Mouse (Mus musculus): Measurements from ENCODE around the gene Ebf3. TPM values are rescaled to one million over a fixed set of nuclear protein-coding genes. Genes with fewer than 3 reads are reported as not detected.

Ebf3 gene
- polyA plus RNA-seq, 1 experiment from 2014 or later = 0.30 TPM

DNA sequence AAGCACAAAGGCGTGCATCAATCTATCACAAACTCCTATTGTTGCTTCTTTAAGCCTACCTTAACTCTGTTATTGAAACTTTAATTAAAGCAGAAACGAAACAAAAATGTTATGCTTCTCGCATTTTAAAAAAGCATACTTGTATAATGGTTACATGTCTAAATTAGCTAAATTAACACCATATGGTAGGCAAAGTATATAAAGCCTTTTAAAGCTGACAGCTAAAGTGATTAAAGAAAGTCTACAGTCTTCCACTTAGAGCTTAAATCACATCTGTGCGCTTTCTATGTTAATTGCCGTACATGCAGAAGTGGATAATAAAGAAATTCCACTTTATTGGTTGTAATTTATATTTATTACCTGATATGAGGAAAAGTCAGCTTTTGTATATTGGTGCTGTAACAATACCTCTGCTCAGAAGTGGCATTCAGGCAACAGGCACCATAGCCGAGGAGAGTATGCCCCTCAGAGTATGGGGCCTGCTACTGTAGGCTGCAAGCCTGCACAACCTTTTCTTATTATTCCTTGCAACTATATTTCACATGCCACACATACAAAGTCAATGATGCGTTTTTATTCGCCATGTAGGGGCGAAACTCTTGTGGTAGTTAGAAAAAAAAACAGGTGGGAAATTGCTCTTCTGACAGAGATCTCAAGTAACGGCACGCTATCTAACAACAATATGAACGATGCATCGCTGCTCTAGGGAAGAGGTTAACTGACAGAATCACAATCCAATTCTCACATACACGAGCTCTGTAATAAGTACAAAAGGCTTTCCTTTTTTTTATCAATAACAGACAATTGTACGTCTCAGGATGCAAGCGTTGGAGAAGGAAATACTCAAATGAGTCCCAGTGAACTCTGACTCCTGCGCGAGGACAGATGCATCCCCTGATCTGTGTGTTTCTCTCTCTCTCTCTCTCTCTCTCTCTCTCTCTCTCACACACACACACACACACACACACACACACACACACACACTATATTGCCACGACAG lies 5.9 kb downstream of the Ebf3 start:
- H3K36me3 ChIP-seq (ENCODE audit: insufficient read depth, low read length) = no peaks in the 10 kb centered on the region
- H3K27me3 ChIP-seq (ENCODE audit: insufficient read depth, low read length) = peaks cover 69% of the 10 kb centered on the region
- no peak for ATAC-seq (replicated peaks; ENCODE audit: low FRiP score, low read depth)
- no peak overlapping the region for H3K9ac ChIP-seq (ENCODE audit: low read depth, low read length)
- DNase-seq (ENCODE audit: low spot score) = no peak
- H3K4me2 ChIP-seq (ENCODE audit: low read length) = no peak overlapping the region
- H3K4me1 ChIP-seq (replicated peaks; ENCODE audit: insufficient read depth, low read length) = peaks cover 20% of the 10 kb centered on the region
- TF ChIP-seq CTCF (IDR thresholded peaks at IDR 0.05; ENCODE audit: low read depth) = peak; percentile 47
- H3K4me3 ChIP-seq (replicated peaks; ENCODE audit: low read depth, low read length) = no peak overlapping the region
- no peaks in the 10 kb centered on the region for H3K9me3 ChIP-seq (replicated peaks; ENCODE audit: low read length)
- WGBS = 42% methylated on average over 19 of the region's 19 CpGs
- H3K27ac ChIP-seq = no peak overlapping the region

DNA sequence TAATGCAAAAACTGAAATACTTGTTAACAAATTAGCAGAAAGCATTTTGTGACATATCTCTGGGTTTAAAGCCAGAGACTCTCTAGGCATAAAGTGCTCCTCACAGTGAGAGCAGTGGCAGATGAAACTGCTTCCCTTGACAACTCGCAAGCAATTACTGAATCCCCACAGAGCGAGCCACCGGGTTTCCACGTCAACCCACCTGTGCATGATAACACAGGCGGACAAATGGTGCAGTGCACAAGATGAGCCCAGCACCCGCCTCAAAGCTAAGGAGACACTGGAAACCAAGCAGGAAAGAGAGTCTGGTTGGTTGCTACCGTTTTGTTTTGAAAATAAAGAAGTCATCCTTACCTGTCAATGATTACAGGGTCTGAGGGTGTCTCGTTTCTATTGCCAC lies 7.1 kb downstream of the Ebf3 start:
- Histone ChIP-seq H3K4me1 (replicated peaks; ENCODE audit: insufficient read depth, low read length) (peaks cover 15% of the 10 kb centered on the region; the same call in 1 of the 2 replicates), H3K9ac (ENCODE audit: low read depth, low read length) (no peak overlapping the region), H3K27me3 (ENCODE audit: insufficient read depth, low read length) (peaks cover 59% of the 10 kb centered on the region), H3K9me3 (replicated peaks; ENCODE audit: low read length) (no peaks in the 10 kb centered on the region), H3K36me3 (ENCODE audit: insufficient read depth, low read length) (no peaks in the 10 kb centered on the region), H3K4me2 (ENCODE audit: low read length) (no peak overlapping the region), H3K4me3 (replicated peaks; ENCODE audit: low read depth, low read length) (no peak overlapping the region), H3K27ac (no peak overlapping the region)
- WGBS = 38% methylated on average over 8 of the region's 8 CpGs
- no peak for DNase-seq (ENCODE audit: low spot score)
- ATAC-seq (replicated peaks; ENCODE audit: low FRiP score, low read depth) = no peak
- no peak for TF ChIP-seq CTCF (IDR thresholded peaks at IDR 0.05; ENCODE audit: low read depth)

GRCm38 (mm10) chr7:137306127-137306526 lies 8.1 kb downstream of the Ebf3 start:
- Histone ChIP-seq H3K27ac (no peak overlapping the region), H3K27me3 (ENCODE audit: insufficient read depth, low read length) (peaks cover 51% of the 10 kb centered on the region), H3K4me1 (replicated peaks; ENCODE audit: insufficient read depth, low read length) (peaks cover 15% of the 10 kb centered on the region; the same call in 1 of the 2 replicates), H3K9me3 (replicated peaks; ENCODE audit: low read length) (no peaks in the 10 kb centered on the region), H3K9ac (ENCODE audit: low read depth, low read length) (no peak overlapping the region), H3K4me3 (replicated peaks; ENCODE audit: low read depth, low read length) (no peak overlapping the region), H3K4me2 (ENCODE audit: low read length) (no peak overlapping the region), H3K36me3 (ENCODE audit: insufficient read depth, low read length) (no peaks in the 10 kb centered on the region)
- TF ChIP-seq CTCF (IDR thresholded peaks at IDR 0.05; ENCODE audit: low read depth) = no peak
- no peak for DNase-seq (ENCODE audit: low spot score)
- 43% methylated on average over 9 of the region's 9 CpGs for WGBS
- no peak for ATAC-seq (replicated peaks; ENCODE audit: low FRiP score, low read depth)

DNA sequence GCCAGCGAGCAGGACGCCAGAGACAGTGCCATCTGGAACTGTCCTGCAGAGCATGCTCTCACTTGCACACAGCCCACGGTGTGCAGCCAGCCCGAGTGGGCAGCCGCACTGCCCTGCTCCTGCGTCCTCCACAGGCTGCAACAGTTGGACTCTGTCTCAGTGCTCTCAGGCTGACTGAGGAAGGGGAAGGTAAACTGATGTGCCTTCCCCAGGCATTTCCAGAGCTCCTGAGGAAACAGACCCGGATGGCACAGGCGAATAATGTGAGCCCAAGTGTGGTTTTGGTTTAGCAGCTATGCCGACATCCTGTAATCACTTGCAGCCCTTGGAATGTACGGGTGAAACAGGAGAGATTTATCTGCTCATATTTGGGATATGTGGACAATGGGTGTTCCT lies 10.5 kb downstream of the Ebf3 start:
- no peak for TF ChIP-seq CTCF (IDR thresholded peaks at IDR 0.05; ENCODE audit: low read depth)
- H3K4me1 ChIP-seq (replicated peaks; ENCODE audit: insufficient read depth, low read length) = no peaks in the 10 kb centered on the region
- H3K27me3 ChIP-seq (ENCODE audit: insufficient read depth, low read length) = peaks cover 54% of the 10 kb centered on the region
- no peak overlapping the region for H3K4me3 ChIP-seq (replicated peaks; ENCODE audit: low read depth, low read length)
- no peak for DNase-seq (ENCODE audit: low spot score)
- H3K9ac ChIP-seq (ENCODE audit: low read depth, low read length) = no peak overlapping the region
- H3K9me3 ChIP-seq (replicated peaks; ENCODE audit: low read length) = no peaks in the 10 kb centered on the region
- H3K4me2 ChIP-seq (ENCODE audit: low read length) = no peak overlapping the region
- no peak for ATAC-seq (replicated peaks; ENCODE audit: low FRiP score, low read depth)
- no peaks in the 10 kb centered on the region for H3K36me3 ChIP-seq (ENCODE audit: insufficient read depth, low read length)
- 38% methylated on average over 10 of the region's 10 CpGs for WGBS
- H3K27ac ChIP-seq = no peak overlapping the region

GRCm38 (mm10) chr7:137302961-137303775 lies 11.1 kb downstream of the Ebf3 start:
- Histone ChIP-seq H3K27ac (no peak overlapping the region), H3K36me3 (ENCODE audit: insufficient read depth, low read length) (no peaks in the 10 kb centered on the region), H3K4me2 (ENCODE audit: low read length) (no peak overlapping the region), H3K9ac (ENCODE audit: low read depth, low read length) (no peak overlapping the region), H3K4me3 (replicated peaks; ENCODE audit: low read depth, low read length) (no peak overlapping the region), H3K4me1 (replicated peaks; ENCODE audit: insufficient read depth, low read length) (no peaks in the 10 kb centered on the region), H3K27me3 (ENCODE audit: insufficient read depth, low read length) (peaks cover 56% of the 10 kb centered on the region), H3K9me3 (replicated peaks; ENCODE audit: low read length) (no peaks in the 10 kb centered on the region)
- TF ChIP-seq CTCF (IDR thresholded peaks at IDR 0.05; ENCODE audit: low read depth) = no peak
- WGBS = 35% methylated on average over 10 of the region's 10 CpGs
- no peak for DNase-seq (ENCODE audit: low spot score)
- no peak for ATAC-seq (replicated peaks; ENCODE audit: low FRiP score, low read depth)

- H3K4me1 ChIP-seq (replicated peaks; ENCODE audit: insufficient read depth, low read length) = no peaks in the 10 kb centered on the region
- 91% methylated on average over 5 of the region's 5 CpGs for WGBS
- H3K9ac ChIP-seq (ENCODE audit: low read depth, low read length) = no peak overlapping the region
- H3K27me3 ChIP-seq (ENCODE audit: insufficient read depth, low read length) = peaks cover 56% of the 10 kb centered on the region
- DNase-seq (ENCODE audit: low spot score) = no peak
- H3K4me2 ChIP-seq (ENCODE audit: low read length) = no peak overlapping the region
- no peaks in the 10 kb centered on the region for H3K9me3 ChIP-seq (replicated peaks; ENCODE audit: low read length)
- no peak overlapping the region for H3K27ac ChIP-seq
- TF ChIP-seq CTCF (IDR thresholded peaks at IDR 0.05; ENCODE audit: low read depth) = no peak
- no peak for ATAC-seq (replicated peaks; ENCODE audit: low FRiP score, low read depth)
- no peak overlapping the region for H3K4me3 ChIP-seq (replicated peaks; ENCODE audit: low read depth, low read length)
- no peaks in the 10 kb centered on the region for H3K36me3 ChIP-seq (ENCODE audit: insufficient read depth, low read length)
These were observed 12.1 kb downstream of the Ebf3 start for GRCm38 (mm10) chr7:137302161-137302560.

Measured in kidney, postnatal 0 days (tissue).